Mouse (Mus musculus): ENCODE measurements around the gene Kdelr2.

- TF ChIP-seq GATA1 (IDR thresholded peaks at IDR 0.05; ENCODE audit: low read length) (no peak), TAL1 (IDR thresholded peaks at IDR 0.05; ENCODE audit: low read length) (no peak)
Measured at GRCm38 (mm10) chr5:143369611-143370255, 33.9 kb upstream of the Kdelr2 start.

Data from erythroblast, embryonic 14.5 days (primary cell).